Mouse (Mus musculus): ENCODE results near the gene Polg2. TPM values are rescaled to one million over a fixed set of nuclear protein-coding genes. Genes with fewer than 3 reads are reported as not detected.

The Polg2 gene
- polyA plus RNA-seq, 1 experiment from 2014 or later = 7.6 TPM

- no peak overlapping the region for H3K4me3 ChIP-seq
- no peak for ATAC-seq (ENCODE audit: insufficient number of reproducible peaks, low FRiP score)
- H3K9me3 ChIP-seq (replicated peaks) = no peaks in the 10 kb centered on the region
- peak overlapping the region; percentile 14 for H3K4me2 ChIP-seq
- no peak overlapping the region for H3K9ac ChIP-seq
- H3K4me1 ChIP-seq (replicated peaks) = peaks cover 27% of the 10 kb centered on the region
- WGBS = 68% methylated on average over 15 of the region's 15 CpGs
- no peaks in the 10 kb centered on the region for H3K27me3 ChIP-seq (replicated peaks)
- no peak overlapping the region for H3K27ac ChIP-seq (ENCODE audit: poor library complexity, severe bottlenecking)
- H3K36me3 ChIP-seq = no peaks in the 10 kb centered on the region
Observed at GRCm38 (mm10) chr11:106723611-106724125, 55.7 kb downstream of the Polg2 start.

- Histone ChIP-seq H3K9ac (0 out of 2 replicates have a peak overlapping the region, but pooled peaks have one; percentile 23), H3K27ac (ENCODE audit: poor library complexity, severe bottlenecking) (peak overlapping the region; percentile 1; the same call in 1 of the 2 replicates), H3K4me1 (replicated peaks) (peaks cover 19% of the 10 kb centered on the region), H3K27me3 (replicated peaks) (no peaks in the 10 kb centered on the region), H3K9me3 (replicated peaks) (no peaks in the 10 kb centered on the region), H3K4me3 (no peak overlapping the region), H3K36me3 (no peaks in the 10 kb centered on the region), H3K4me2 (0 out of 2 replicates have a peak overlapping the region, but pooled peaks have one; percentile 0)
- 7% methylated on average over 7 of the region's 7 CpGs for WGBS
- peak; percentile 91 for ATAC-seq (ENCODE audit: insufficient number of reproducible peaks, low FRiP score)
Observed at GRCm38 (mm10) chr11:106722831-106723361, 56.4 kb downstream of the Polg2 start.

GRCm38 (mm10) chr11:106720379-106720778 lies 59.0 kb downstream of the Polg2 start:
- no peaks in the 10 kb centered on the region for H3K36me3 ChIP-seq
- WGBS = 86% methylated on average over 8 of the region's 8 CpGs
- no peak overlapping the region for H3K9ac ChIP-seq
- peaks cover 19% of the 10 kb centered on the region for H3K4me1 ChIP-seq (replicated peaks)
- H3K9me3 ChIP-seq (replicated peaks) = no peaks in the 10 kb centered on the region
- H3K27ac ChIP-seq (ENCODE audit: poor library complexity, severe bottlenecking) = no peak overlapping the region
- H3K27me3 ChIP-seq (replicated peaks) = no peaks in the 10 kb centered on the region
- no peak overlapping the region for H3K4me2 ChIP-seq
- H3K4me3 ChIP-seq = no peak overlapping the region
- ATAC-seq (ENCODE audit: insufficient number of reproducible peaks, low FRiP score) = no peak

Small RNA genes lying within 50 kb of the gene (microRNA-seq; reads per million reads assigned to microRNA genes)
- not detected for gene Gm25994
- 12.3 reads per million, percentile 27 among the genes with 10 or more reads in this experiment for gene Mir3064

Other genes starting within 250 kb of the Polg2 start
- 19.8 and 20.2 TPM in 2 replicates for gene Tex2, start 166.1 kb downstream of the Polg2 start, polyA plus RNA-seq (2016; fragmentation: Nextera tagmentation; extraction: Ambion mirVana)
- gene Pecam1, start 28.9 kb downstream of the Polg2 start, polyA plus RNA-seq (2016; fragmentation: Nextera tagmentation; extraction: Ambion mirVana) = 67.9 and 73.1 TPM in 2 replicates
- gene Milr1, start 28.3 kb downstream of the Polg2 start, polyA plus RNA-seq (2016; fragmentation: Nextera tagmentation; extraction: Ambion mirVana) = 0.57 and 0.95 TPM in 2 replicates
- gene Ddx5, start 9.6 kb upstream of the Polg2 start, polyA plus RNA-seq (2016; fragmentation: Nextera tagmentation; extraction: Ambion mirVana) = 243 and 248 TPM in 2 replicates
- gene Cep95, start 9.7 kb upstream of the Polg2 start, polyA plus RNA-seq (2016; fragmentation: Nextera tagmentation; extraction: Ambion mirVana) = 14.9 and 16.2 TPM in 2 replicates
- 12.0 and 12.2 TPM in 2 replicates for gene Smurf2, start 141.2 kb upstream of the Polg2 start, polyA plus RNA-seq (2016; fragmentation: Nextera tagmentation; extraction: Ambion mirVana)
- gene Kpna2, start 220.0 kb upstream of the Polg2 start, polyA plus RNA-seq (2016; fragmentation: Nextera tagmentation; extraction: Ambion mirVana) = 301 and 321 TPM in 2 replicates
- gene 1810010H24Rik, start 246.1 kb upstream of the Polg2 start, polyA plus RNA-seq (2016; fragmentation: Nextera tagmentation; extraction: Ambion mirVana) = 1.1 and 2.2 TPM in 2 replicates

Measured in heart, embryonic 12.5 days (tissue).